Mouse (Mus musculus): ENCODE results near the gene Gm20696. TPM values are rescaled to one million over a fixed set of nuclear protein-coding genes. Genes with fewer than 3 reads are reported as not detected.

Gm20696 gene
- polyA plus RNA-seq, 1 experiment from 2014 or later, result 2.3 TPM

DNA sequence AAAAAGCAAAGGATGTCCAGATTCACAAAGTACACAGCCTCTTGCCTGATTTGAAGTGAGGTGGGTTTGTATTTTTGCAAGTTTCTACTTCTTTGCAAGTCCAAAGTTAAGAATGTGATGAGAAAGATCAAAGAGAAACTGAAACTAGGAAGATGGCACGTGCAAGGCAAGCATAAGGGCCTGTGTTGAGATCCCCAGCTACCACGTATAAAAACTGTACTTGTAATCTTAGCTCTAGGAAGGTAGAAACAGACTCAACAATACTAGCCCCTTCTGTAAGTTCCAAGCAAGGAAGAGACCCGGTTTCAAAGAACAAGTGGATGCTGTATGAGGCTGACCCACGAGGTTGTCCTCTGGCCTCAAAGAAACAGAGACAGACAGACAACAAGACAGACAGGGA lies 234.7 kb downstream of the Gm20696 start:
- no peak overlapping the region for H3K4me2 ChIP-seq (ENCODE audit: low read depth, low read length)
- no peaks in the 10 kb centered on the region for H3K9me3 ChIP-seq (replicated peaks; ENCODE audit: control insufficient read depth, low read length)
- H3K36me3 ChIP-seq (ENCODE audit: control insufficient read depth, insufficient read depth), result peaks cover 13% of the 10 kb centered on the region
- no peaks in the 10 kb centered on the region for H3K27me3 ChIP-seq (ENCODE audit: control insufficient read depth, insufficient read depth, low read length)
- WGBS, result 68% methylated on average over 4 of the region's 4 CpGs
- no peak overlapping the region for H3K9ac ChIP-seq (ENCODE audit: low read length)
- ATAC-seq (replicated peaks; ENCODE audit: extremely low read depth, insufficient read depth, low FRiP score), result no peak
- no peak overlapping the region; the same call in 1 of the 2 replicates for H3K27ac ChIP-seq (ENCODE audit: low read length)
- no peak overlapping the region for H3K4me3 ChIP-seq (ENCODE audit: low read length)
- H3K4me1 ChIP-seq (ENCODE audit: control insufficient read depth, insufficient read depth, low read length), result peaks cover 5% of the 10 kb centered on the region; the same call in 1 of the 2 replicates

DNA sequence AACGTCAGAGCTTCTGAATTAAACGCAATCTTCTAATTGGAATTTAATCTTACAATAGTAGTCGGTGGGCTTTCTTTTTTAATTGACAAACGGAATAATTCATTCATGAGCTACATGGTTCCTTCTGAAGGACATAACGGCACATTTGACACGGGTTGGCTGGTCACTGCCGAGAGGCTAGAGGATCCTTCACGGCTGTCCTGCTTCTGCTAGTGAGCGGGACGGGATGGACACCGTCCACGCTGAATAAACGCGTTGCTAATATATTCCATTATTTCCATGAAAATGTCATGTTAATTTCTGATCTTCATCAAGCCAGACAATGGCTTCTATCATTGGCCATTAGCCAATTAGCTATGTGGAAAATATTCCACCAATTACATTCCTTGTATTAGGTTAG lies 236.0 kb downstream of the Gm20696 start:
- 94% methylated on average over 14 of the region's 14 CpGs for WGBS
- Histone ChIP-seq H3K4me2 (ENCODE audit: low read depth, low read length) (no peak overlapping the region), H3K4me3 (ENCODE audit: low read length) (no peak overlapping the region), H3K27ac (ENCODE audit: low read length) (no peak overlapping the region), H3K9ac (ENCODE audit: low read length) (no peak overlapping the region), H3K27me3 (ENCODE audit: control insufficient read depth, insufficient read depth, low read length) (no peaks in the 10 kb centered on the region), H3K36me3 (ENCODE audit: control insufficient read depth, insufficient read depth) (peaks cover 13% of the 10 kb centered on the region), H3K4me1 (ENCODE audit: control insufficient read depth, insufficient read depth, low read length) (peaks cover 5% of the 10 kb centered on the region; the same call in 1 of the 2 replicates), H3K9me3 (replicated peaks; ENCODE audit: control insufficient read depth, low read length) (no peaks in the 10 kb centered on the region)
- no peak for ATAC-seq (replicated peaks; ENCODE audit: extremely low read depth, insufficient read depth, low FRiP score)

DNA sequence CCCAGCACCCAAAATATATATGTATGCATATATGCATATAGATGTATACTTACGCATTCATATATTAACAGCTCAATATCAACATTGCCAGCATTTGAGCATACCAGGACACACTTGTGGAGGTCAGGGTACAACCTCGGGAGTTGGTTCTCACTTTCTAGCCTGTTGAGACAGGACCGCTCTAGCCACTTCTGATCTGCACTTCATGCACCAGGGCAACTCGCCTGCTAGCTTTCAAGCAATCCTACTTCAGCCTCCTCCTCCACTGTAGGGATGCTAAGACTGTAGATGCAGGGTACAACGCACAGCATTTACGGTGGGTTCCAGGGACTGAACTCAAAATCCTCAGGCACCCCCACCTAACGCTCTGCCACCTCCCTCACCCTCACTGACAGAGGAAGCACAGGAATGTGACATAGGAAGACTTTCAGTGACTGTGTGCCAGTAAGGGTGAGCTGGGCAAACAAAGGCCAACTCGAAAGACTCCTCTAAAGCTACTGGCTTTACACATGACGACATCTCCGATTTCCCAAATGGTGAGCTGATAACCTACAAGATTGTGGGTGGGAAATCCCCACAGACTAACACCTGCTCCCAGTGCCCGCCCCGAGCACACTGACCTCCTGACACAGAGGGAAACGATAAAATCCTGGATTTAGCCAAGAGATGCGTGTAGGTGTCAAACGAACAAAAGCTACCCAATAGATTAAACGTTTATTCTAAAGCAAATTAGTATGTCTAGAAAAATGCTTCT lies 237.0 kb downstream of the Gm20696 start:
- Histone ChIP-seq H3K9me3 (replicated peaks; ENCODE audit: control insufficient read depth, low read length) (no peaks in the 10 kb centered on the region), H3K4me3 (ENCODE audit: low read length) (no peak overlapping the region), H3K4me1 (ENCODE audit: control insufficient read depth, insufficient read depth, low read length) (peaks cover 9% of the 10 kb centered on the region), H3K9ac (ENCODE audit: low read length) (no peak overlapping the region), H3K36me3 (ENCODE audit: control insufficient read depth, insufficient read depth) (peaks cover 7% of the 10 kb centered on the region), H3K27ac (ENCODE audit: low read length) (no peak overlapping the region), H3K4me2 (ENCODE audit: low read depth, low read length) (no peak overlapping the region), H3K27me3 (ENCODE audit: control insufficient read depth, insufficient read depth, low read length) (no peaks in the 10 kb centered on the region)
- WGBS, result 75% methylated on average over 16 of the region's 16 CpGs
- no peak for ATAC-seq (replicated peaks; ENCODE audit: extremely low read depth, insufficient read depth, low FRiP score)

DNA sequence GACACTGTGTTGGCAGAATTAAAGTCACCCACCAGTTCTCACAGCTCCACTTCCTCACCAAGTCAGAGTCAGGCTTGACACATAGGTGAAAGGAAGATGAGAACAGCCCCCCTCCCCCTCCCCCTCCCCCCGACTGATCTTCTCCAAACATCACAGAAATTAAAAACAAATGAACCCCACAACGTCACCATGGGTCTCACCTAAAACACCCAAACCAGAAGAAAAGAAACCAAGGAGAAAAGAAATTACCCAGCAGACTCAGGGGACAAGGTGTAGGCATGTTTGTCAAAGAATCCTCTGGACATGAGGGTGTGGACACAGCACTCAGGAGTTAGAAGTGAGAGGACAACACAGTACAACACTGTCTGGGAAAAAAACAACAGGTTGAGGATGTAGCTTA lies 237.6 kb downstream of the Gm20696 start:
- peaks cover 2% of the 10 kb centered on the region; the same call in 1 of the 2 replicates for H3K36me3 ChIP-seq (ENCODE audit: control insufficient read depth, insufficient read depth)
- 70% methylated on average over 2 of the region's 2 CpGs for WGBS

DNA sequence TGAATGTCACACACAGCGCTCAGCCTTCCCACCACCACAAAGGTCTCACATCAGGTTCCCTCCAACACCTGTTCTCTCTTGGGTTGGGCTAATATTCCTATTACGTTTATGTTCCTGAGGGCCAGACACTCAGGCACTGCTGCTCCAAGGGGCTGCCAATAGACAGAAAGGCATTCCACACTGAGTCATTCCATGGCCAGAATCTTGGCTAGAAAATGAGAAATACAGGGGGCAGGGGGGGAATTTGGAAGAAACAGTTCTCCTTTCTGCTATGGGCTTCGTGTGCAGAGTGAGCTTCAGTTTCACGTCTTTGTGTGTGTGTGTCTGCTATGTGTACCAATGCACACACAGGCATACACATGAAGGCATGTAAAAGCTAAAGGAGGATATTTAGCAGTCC lies 239.3 kb downstream of the Gm20696 start:
- 80% methylated on average over 4 of the region's 4 CpGs for whole genome bisulfite sequencing
- Histone ChIP-seq H3K4me2 (ENCODE audit: low read depth, low read length) (no peak overlapping the region), H3K36me3 (ENCODE audit: control insufficient read depth, insufficient read depth) (no peaks in the 10 kb centered on the region), H3K27me3 (ENCODE audit: control insufficient read depth, insufficient read depth, low read length) (no peaks in the 10 kb centered on the region), H3K9me3 (replicated peaks; ENCODE audit: control insufficient read depth, low read length) (no peaks in the 10 kb centered on the region), H3K4me3 (ENCODE audit: low read length) (no peak overlapping the region), H3K9ac (ENCODE audit: low read length) (no peak overlapping the region), H3K4me1 (ENCODE audit: control insufficient read depth, insufficient read depth, low read length) (peaks cover 9% of the 10 kb centered on the region), H3K27ac (ENCODE audit: low read length) (no peak overlapping the region)
- no peak for ATAC-seq (replicated peaks; ENCODE audit: extremely low read depth, insufficient read depth, low FRiP score)

More for the DNA sequence above, 237.6 kb downstream of the Gm20696 start:
- Histone ChIP-seq H3K27me3 (ENCODE audit: control insufficient read depth, insufficient read depth, low read length) (no peaks in the 10 kb centered on the region), H3K27ac (ENCODE audit: low read length) (no peak overlapping the region), H3K4me1 (ENCODE audit: control insufficient read depth, insufficient read depth, low read length) (peaks cover 9% of the 10 kb centered on the region), H3K9me3 (replicated peaks; ENCODE audit: control insufficient read depth, low read length) (no peaks in the 10 kb centered on the region), H3K4me3 (ENCODE audit: low read length) (no peak overlapping the region), H3K9ac (ENCODE audit: low read length) (no peak overlapping the region), H3K4me2 (ENCODE audit: low read depth, low read length) (no peak overlapping the region)
- ATAC-seq (replicated peaks; ENCODE audit: extremely low read depth, insufficient read depth, low FRiP score), result no peak

DNA sequence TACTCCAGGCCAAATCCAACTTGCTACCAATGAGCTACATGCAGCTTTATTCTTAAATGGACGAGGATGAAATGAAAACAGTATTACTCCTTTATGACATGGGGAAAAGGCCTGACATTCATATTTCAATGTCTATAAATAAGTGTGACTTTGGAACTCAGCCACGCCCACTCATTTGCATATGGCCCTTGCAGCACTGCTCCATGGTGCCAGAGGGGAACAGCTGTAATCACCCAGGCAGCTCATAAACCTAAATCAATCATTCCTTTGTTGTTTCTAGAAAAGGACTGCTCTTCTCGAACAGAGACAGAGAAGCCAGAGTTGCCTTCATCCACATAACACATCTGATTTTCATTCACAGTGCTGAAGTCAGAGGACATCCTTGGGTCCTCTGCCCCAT lies 241.6 kb downstream of the Gm20696 start:
- 63% methylated on average over 3 of the region's 3 CpGs for WGBS
- ATAC-seq (replicated peaks; ENCODE audit: extremely low read depth, insufficient read depth, low FRiP score), result no peak
- no peaks in the 10 kb centered on the region for H3K27me3 ChIP-seq (ENCODE audit: control insufficient read depth, insufficient read depth, low read length)
- no peaks in the 10 kb centered on the region for H3K36me3 ChIP-seq (ENCODE audit: control insufficient read depth, insufficient read depth)
- no peak overlapping the region for H3K4me2 ChIP-seq (ENCODE audit: low read depth, low read length)
- H3K4me1 ChIP-seq (ENCODE audit: control insufficient read depth, insufficient read depth, low read length), result peaks cover 6% of the 10 kb centered on the region
- H3K9me3 ChIP-seq (replicated peaks; ENCODE audit: control insufficient read depth, low read length), result no peaks in the 10 kb centered on the region
- no peak overlapping the region for H3K27ac ChIP-seq (ENCODE audit: low read length)
- H3K4me3 ChIP-seq (ENCODE audit: low read length), result no peak overlapping the region
- H3K9ac ChIP-seq (ENCODE audit: low read length), result no peak overlapping the region

DNA sequence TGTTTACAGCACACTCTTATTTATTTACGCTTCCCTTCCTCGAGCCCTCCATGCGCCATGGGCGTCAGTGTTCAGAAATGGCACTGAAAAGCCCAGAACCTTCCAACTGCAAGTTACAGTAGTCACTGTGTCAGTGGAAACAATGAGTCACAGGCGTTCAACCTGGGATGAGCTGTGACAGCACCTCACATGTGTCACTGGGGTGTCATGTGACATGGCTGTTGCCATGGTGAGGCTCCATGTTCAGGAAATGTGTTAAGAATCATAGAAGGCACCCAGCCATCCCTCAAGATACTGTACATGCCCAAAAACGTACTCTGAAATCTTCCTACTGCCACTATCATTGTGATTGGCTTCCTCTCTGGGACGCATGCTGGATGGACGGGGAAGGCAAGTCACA lies 245.9 kb downstream of the Gm20696 start:
- no peaks in the 10 kb centered on the region for H3K9me3 ChIP-seq (replicated peaks; ENCODE audit: control insufficient read depth, low read length)
- no peaks in the 10 kb centered on the region for H3K36me3 ChIP-seq (ENCODE audit: control insufficient read depth, insufficient read depth)
- no peak overlapping the region for H3K4me2 ChIP-seq (ENCODE audit: low read depth, low read length)
- ATAC-seq (replicated peaks; ENCODE audit: extremely low read depth, insufficient read depth, low FRiP score), result no peak
- WGBS, result 82% methylated on average over 8 of the region's 8 CpGs
- no peaks in the 10 kb centered on the region for H3K27me3 ChIP-seq (ENCODE audit: control insufficient read depth, insufficient read depth, low read length)
- H3K4me1 ChIP-seq (ENCODE audit: control insufficient read depth, insufficient read depth, low read length), result peaks cover 4% of the 10 kb centered on the region; the same call in 1 of the 2 replicates
- no peak overlapping the region for H3K4me3 ChIP-seq (ENCODE audit: low read length)
- no peak overlapping the region for H3K9ac ChIP-seq (ENCODE audit: low read length)
- no peak overlapping the region for H3K27ac ChIP-seq (ENCODE audit: low read length)

DNA sequence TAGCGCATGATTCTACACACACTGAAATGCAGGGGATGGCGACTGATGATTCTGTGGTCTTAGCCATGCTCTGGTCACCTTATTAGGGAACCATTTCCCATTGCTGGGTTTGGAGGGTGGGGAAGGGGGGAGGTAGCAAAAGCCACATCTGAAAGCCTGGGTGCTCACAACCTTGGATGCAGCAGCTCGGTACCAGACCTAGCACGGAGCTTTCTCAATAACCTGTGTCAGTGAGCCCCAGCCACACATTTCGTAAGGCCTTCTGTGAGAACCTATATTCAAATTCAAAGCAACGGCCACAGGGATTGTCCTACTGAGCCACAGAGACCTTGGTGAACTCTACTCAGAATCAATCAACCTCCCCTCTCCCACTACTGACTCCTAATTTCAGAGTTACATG lies 254.0 kb downstream of the Gm20696 start:
- H3K4me3 ChIP-seq (ENCODE audit: low read length), result no peak overlapping the region
- no peak overlapping the region for H3K9ac ChIP-seq (ENCODE audit: low read length)
- ATAC-seq (replicated peaks; ENCODE audit: extremely low read depth, insufficient read depth, low FRiP score), result no peak
- 86% methylated on average over 6 of the region's 6 CpGs for WGBS
- no peaks in the 10 kb centered on the region for H3K36me3 ChIP-seq (ENCODE audit: control insufficient read depth, insufficient read depth)
- no peaks in the 10 kb centered on the region for H3K27me3 ChIP-seq (ENCODE audit: control insufficient read depth, insufficient read depth, low read length)
- H3K27ac ChIP-seq (ENCODE audit: low read length), result no peak overlapping the region
- H3K4me2 ChIP-seq (ENCODE audit: low read depth, low read length), result no peak overlapping the region
- no peaks in the 10 kb centered on the region for H3K4me1 ChIP-seq (ENCODE audit: control insufficient read depth, insufficient read depth, low read length)
- no peaks in the 10 kb centered on the region for H3K9me3 ChIP-seq (replicated peaks; ENCODE audit: control insufficient read depth, low read length)

DNA sequence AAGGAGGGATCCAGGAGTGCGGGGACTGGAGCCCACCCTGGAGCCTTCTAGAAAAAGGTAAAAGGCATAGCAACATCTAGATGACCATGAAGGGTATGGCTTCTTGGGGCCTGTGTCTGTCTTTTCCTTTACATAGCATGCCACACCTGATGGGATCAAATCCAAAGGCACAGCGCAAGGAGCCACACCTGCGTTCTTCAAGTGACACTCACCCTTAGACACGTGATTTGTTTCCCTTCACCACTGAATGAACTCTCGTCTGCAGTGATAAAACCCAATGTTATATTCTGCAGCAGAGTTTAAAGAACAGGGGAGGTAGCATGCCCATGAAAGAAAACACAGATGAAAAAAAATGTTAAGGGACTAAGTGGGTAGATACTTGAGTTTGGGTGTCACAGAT lies 257.0 kb downstream of the Gm20696 start:
- Histone ChIP-seq H3K4me3 (ENCODE audit: low read length) (no peak overlapping the region), H3K4me1 (ENCODE audit: control insufficient read depth, insufficient read depth, low read length) (peaks cover 5% of the 10 kb centered on the region; the same call in 1 of the 2 replicates), H3K27me3 (ENCODE audit: control insufficient read depth, insufficient read depth, low read length) (no peaks in the 10 kb centered on the region), H3K36me3 (ENCODE audit: control insufficient read depth, insufficient read depth) (no peaks in the 10 kb centered on the region), H3K9ac (ENCODE audit: low read length) (no peak overlapping the region), H3K9me3 (replicated peaks; ENCODE audit: control insufficient read depth, low read length) (no peaks in the 10 kb centered on the region), H3K27ac (ENCODE audit: low read length) (no peak overlapping the region), H3K4me2 (ENCODE audit: low read depth, low read length) (no peak overlapping the region)
- 73% methylated on average over 5 of the region's 5 CpGs for WGBS
- no peak for ATAC-seq (replicated peaks; ENCODE audit: extremely low read depth, insufficient read depth, low FRiP score)

All from heart, embryonic 16.5 days (tissue).